Mouse (Mus musculus): ENCODE measurements around the gene Bmpr2. TPM values are rescaled to one million over a fixed set of nuclear protein-coding genes. Genes with fewer than 3 reads are reported as not detected.

Gene Bmpr2
- polyA plus RNA-seq, 1 experiment from 2014 or later, result 14.7 TPM

DNA sequence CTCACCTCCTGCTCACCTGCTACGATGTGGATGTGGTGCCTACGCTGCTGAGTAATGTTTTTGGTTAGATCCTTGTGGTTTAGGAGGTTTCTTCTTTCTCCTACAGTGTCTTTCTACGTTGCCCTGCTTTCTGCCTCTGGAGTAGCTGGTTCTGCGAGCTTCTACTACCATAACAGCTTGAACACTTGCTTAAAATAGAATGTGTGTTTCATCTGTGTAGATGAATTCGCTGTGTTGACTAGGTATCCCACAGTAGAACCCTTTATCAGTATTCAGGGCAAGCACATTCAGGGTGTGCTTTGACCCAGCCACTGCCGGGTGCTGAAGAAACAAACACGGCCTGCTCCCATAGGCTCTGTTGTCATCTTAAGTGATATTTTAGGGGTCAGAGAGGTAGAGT lies 114.9 kb downstream of the Bmpr2 start:
- Histone ChIP-seq H3K9me3 (ENCODE audit: low read depth, low read length) (no peaks in the 10 kb centered on the region), H3K4me2 (no peak overlapping the region), H3K9ac (no peak overlapping the region), H3K4me3 (ENCODE audit: low read depth, low read length) (no peak overlapping the region), H3K27me3 (ENCODE audit: insufficient read depth, low read length) (no peaks in the 10 kb centered on the region), H3K27ac (ENCODE audit: low read depth) (no peak overlapping the region), H3K4me1 (ENCODE audit: insufficient read depth) (no peaks in the 10 kb centered on the region), H3K36me3 (ENCODE audit: insufficient read depth) (peaks cover 33% of the 10 kb centered on the region; the same call in 1 of the 2 replicates)
- ATAC-seq (ENCODE audit: insufficient read depth) (no peak), DNase-seq (no peak)
- 85% methylated on average over 7 of the region's 7 CpGs for WGBS
- TF ChIP-seq CTCF (IDR thresholded peaks at IDR 0.05; ENCODE audit: low read depth), result no peak

DNA sequence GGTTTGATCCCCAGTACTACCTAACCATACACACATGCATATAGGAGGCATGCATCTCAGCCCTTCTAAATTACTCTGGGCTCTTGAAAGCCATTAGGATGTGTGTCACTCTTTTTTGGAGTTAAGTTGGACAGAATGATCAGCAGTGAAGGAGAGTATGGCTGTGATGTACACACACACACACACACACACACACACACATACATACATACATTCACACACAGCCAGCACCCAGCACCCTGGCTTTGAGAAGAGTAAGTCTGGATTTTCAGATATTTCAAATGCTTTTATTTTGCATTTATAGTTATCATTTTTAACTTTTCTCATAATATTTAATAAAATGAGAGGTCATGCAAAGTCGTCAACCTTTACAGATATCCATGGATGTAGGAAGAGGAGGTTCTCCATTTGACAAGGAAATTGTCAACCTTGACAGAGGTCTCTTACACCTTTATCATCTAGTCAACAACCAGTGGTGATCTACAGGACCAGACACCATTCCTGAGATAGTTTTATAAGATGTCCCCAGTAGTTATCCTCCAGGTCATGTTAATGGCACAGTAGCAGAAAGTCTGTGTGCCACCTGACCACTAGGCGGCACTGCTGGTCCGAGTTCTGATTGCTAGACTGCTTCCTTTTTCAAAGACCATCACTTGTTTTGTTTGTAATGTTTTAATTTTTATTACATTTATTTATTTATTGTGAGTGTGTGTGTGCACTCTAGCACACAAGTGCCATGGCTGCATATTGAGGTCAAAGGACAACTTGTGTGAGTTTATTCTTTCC lies 120.3 kb downstream of the Bmpr2 start:
- no peak overlapping the region for H3K4me3 ChIP-seq (ENCODE audit: low read depth, low read length)
- no peak for ATAC-seq (ENCODE audit: insufficient read depth)
- 33% methylated on average over 3 of the region's 3 CpGs for WGBS
- H3K4me2 ChIP-seq, result no peak overlapping the region
- H3K4me1 ChIP-seq (ENCODE audit: insufficient read depth), result no peaks in the 10 kb centered on the region
- no peak overlapping the region for H3K27ac ChIP-seq (ENCODE audit: low read depth)
- TF ChIP-seq CTCF (IDR thresholded peaks at IDR 0.05; ENCODE audit: low read depth), result peak; percentile 93
- H3K36me3 ChIP-seq (ENCODE audit: insufficient read depth), result peaks cover 9% of the 10 kb centered on the region; the same call in 1 of the 2 replicates
- no peak overlapping the region for H3K9ac ChIP-seq
- DNase-seq, result peak; percentile 89
- no peaks in the 10 kb centered on the region for H3K27me3 ChIP-seq (ENCODE audit: insufficient read depth, low read length)
- H3K9me3 ChIP-seq (ENCODE audit: low read depth, low read length), result no peaks in the 10 kb centered on the region

DNA sequence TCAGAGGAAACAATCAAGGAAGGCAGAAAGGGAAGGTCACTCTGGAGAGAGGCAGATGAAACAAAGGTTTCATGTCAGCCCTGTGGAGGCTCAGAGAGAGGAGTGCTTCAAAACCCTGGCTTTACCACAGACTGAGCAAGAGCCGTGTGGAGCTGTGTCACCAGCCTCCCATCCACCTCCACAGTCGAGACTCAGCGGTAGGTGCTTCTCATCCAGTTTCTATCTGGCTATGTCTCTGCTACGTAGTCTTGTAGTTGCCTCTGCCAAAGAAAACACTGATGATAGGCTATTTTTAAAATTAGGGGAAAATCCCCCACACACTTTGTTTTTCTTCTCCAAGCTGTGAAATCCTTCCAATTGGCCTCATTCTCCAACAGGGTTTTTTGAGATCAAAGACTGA lies 123.7 kb downstream of the Bmpr2 start:
- no peak overlapping the region for H3K4me2 ChIP-seq
- no peak for ATAC-seq (ENCODE audit: insufficient read depth)
- H3K27me3 ChIP-seq (ENCODE audit: insufficient read depth, low read length), result no peaks in the 10 kb centered on the region
- no peak for DNase-seq
- no peaks in the 10 kb centered on the region for H3K9me3 ChIP-seq (ENCODE audit: low read depth, low read length)
- H3K36me3 ChIP-seq (ENCODE audit: insufficient read depth), result no peaks in the 10 kb centered on the region
- H3K4me1 ChIP-seq (ENCODE audit: insufficient read depth), result no peaks in the 10 kb centered on the region
- no peak overlapping the region for H3K27ac ChIP-seq (ENCODE audit: low read depth)
- H3K4me3 ChIP-seq (ENCODE audit: low read depth, low read length), result no peak overlapping the region
- TF ChIP-seq CTCF (IDR thresholded peaks at IDR 0.05; ENCODE audit: low read depth), result no peak
- H3K9ac ChIP-seq, result no peak overlapping the region
- WGBS, result 57% methylated on average over 4 of the region's 4 CpGs

DNA sequence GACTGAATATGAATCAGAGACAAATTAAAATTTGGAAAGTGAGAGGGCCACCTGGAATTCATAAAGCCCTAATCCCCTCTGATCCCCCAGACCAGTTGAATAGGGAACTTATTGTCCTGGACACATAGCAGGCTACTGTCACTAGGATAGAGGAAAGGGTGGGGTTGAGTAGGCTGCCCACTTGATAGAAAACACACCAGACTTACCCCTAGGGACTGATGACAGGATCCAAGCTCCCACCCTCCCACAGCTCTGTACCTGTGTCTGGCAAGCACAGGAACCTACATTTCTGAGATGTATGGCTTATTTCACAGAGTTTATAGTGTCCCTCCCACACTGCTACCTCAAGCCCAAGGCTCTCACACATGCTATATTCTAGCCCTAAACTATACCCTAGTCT lies 124.8 kb downstream of the Bmpr2 start:
- no peak for DNase-seq
- no peak for ATAC-seq (ENCODE audit: insufficient read depth)
- Histone ChIP-seq H3K9ac (no peak overlapping the region), H3K4me2 (no peak overlapping the region), H3K27me3 (ENCODE audit: insufficient read depth, low read length) (no peaks in the 10 kb centered on the region), H3K36me3 (ENCODE audit: insufficient read depth) (no peaks in the 10 kb centered on the region), H3K9me3 (ENCODE audit: low read depth, low read length) (no peaks in the 10 kb centered on the region), H3K4me3 (ENCODE audit: low read depth, low read length) (no peak overlapping the region), H3K4me1 (ENCODE audit: insufficient read depth) (no peaks in the 10 kb centered on the region), H3K27ac (ENCODE audit: low read depth) (no peak overlapping the region)
- no peak for TF ChIP-seq CTCF (IDR thresholded peaks at IDR 0.05; ENCODE audit: low read depth)

DNA sequence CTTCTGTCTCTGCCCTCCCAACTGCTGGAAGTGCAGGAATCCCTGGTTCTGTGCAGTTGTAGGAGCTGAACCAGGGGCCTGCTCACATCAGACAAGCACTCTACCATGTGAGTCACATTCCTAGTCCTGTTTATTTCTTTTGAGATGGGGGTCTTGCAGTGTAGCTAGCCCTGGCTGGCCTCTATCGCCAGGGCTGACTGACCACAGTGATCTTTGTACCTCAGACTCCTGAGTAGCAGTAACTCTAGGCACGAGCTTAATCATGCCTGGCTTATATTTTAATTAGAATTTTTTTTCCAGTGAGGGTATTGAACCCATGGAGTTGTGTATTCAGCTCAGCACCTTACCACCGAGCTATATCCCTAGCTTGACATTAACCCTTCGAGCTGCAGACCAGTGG lies 128.0 kb downstream of the Bmpr2 start:
- H3K36me3 ChIP-seq (ENCODE audit: insufficient read depth), result no peaks in the 10 kb centered on the region
- H3K9me3 ChIP-seq (ENCODE audit: low read depth, low read length), result no peaks in the 10 kb centered on the region
- H3K4me1 ChIP-seq (ENCODE audit: insufficient read depth), result no peaks in the 10 kb centered on the region
- WGBS, result 75% methylated on average over 4 of the region's 4 CpGs
- TF ChIP-seq CTCF (IDR thresholded peaks at IDR 0.05; ENCODE audit: low read depth), result no peak
- no peak overlapping the region for H3K4me3 ChIP-seq (ENCODE audit: low read depth, low read length)
- no peaks in the 10 kb centered on the region for H3K27me3 ChIP-seq (ENCODE audit: insufficient read depth, low read length)
- no peak overlapping the region for H3K4me2 ChIP-seq
- no peak overlapping the region for H3K27ac ChIP-seq (ENCODE audit: low read depth)
- no peak for ATAC-seq (ENCODE audit: insufficient read depth)
- no peak for DNase-seq
- H3K9ac ChIP-seq, result no peak overlapping the region

DNA sequence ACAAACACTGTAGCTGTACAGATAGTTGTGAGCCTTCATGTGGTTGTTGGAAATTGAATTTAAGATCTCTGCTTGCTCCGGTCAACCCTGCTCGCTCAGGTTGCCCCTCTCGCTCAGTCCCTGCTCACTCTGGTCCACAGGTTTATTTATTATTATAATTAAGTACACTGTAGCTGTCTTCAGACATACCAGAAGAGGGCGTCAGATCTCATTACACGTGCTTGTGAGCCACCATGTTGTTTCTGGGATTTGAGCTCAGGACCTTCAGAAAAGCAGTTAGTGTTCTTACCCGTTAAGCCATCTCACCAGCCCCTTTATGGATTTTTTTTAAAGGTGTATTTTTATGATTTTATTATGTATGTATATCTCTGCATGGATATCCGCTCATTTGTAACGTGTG lies 129.6 kb downstream of the Bmpr2 start:
- Histone ChIP-seq H3K4me2 (no peak overlapping the region), H3K36me3 (ENCODE audit: insufficient read depth) (no peaks in the 10 kb centered on the region), H3K27me3 (ENCODE audit: insufficient read depth, low read length) (no peaks in the 10 kb centered on the region), H3K4me1 (ENCODE audit: insufficient read depth) (no peaks in the 10 kb centered on the region), H3K4me3 (ENCODE audit: low read depth, low read length) (no peak overlapping the region), H3K9me3 (ENCODE audit: low read depth, low read length) (no peaks in the 10 kb centered on the region), H3K27ac (ENCODE audit: low read depth) (no peak overlapping the region), H3K9ac (no peak overlapping the region)
- ATAC-seq (ENCODE audit: insufficient read depth) (no peak), DNase-seq (no peak)
- 0 out of 2 replicates have a peak, but pooled peaks have one; percentile 13 for TF ChIP-seq CTCF (IDR thresholded peaks at IDR 0.05; ENCODE audit: low read depth)
- 85% methylated on average over 8 of the region's 8 CpGs for WGBS

DNA sequence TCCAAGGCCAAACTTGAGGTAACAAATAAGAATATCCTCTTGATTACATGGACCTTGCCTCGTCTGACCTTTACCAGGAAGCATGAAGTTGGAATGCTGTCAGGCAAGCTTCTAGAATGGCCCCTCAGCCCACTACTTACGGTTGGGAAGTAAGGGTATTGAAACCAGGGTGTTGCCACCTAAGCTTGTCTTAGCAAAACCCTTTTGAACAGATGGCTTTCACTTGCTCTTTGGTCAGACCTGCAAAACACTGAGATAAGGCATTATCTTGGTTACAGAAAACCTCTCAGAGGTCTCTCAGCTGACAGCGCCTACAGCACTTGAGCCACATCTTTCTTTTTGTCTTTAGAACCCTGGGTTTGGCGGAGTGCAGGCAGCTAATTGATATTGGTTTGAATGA lies 130.8 kb downstream of the Bmpr2 start:
- Histone ChIP-seq H3K9ac (no peak overlapping the region), H3K4me1 (ENCODE audit: insufficient read depth) (no peaks in the 10 kb centered on the region), H3K4me2 (no peak overlapping the region), H3K27ac (ENCODE audit: low read depth) (no peak overlapping the region), H3K4me3 (ENCODE audit: low read depth, low read length) (no peak overlapping the region), H3K27me3 (ENCODE audit: insufficient read depth, low read length) (no peaks in the 10 kb centered on the region), H3K36me3 (ENCODE audit: insufficient read depth) (no peaks in the 10 kb centered on the region), H3K9me3 (ENCODE audit: low read depth, low read length) (no peaks in the 10 kb centered on the region)
- ATAC-seq (ENCODE audit: insufficient read depth) (no peak), DNase-seq (no peak)
- WGBS, result 58% methylated on average over 4 of the region's 4 CpGs
- TF ChIP-seq CTCF (IDR thresholded peaks at IDR 0.05; ENCODE audit: low read depth), result no peak

All from lung, embryonic 14.5 days (tissue).